Mouse (Mus musculus): ENCODE measurements at regions not wholly inside any gene's neighbourhood (a gene's known extent, or its start where the extent isn't known, plus 50 kb on each side); places are given as distances from the start of the nearest gene placed in this dataset.

DNA sequence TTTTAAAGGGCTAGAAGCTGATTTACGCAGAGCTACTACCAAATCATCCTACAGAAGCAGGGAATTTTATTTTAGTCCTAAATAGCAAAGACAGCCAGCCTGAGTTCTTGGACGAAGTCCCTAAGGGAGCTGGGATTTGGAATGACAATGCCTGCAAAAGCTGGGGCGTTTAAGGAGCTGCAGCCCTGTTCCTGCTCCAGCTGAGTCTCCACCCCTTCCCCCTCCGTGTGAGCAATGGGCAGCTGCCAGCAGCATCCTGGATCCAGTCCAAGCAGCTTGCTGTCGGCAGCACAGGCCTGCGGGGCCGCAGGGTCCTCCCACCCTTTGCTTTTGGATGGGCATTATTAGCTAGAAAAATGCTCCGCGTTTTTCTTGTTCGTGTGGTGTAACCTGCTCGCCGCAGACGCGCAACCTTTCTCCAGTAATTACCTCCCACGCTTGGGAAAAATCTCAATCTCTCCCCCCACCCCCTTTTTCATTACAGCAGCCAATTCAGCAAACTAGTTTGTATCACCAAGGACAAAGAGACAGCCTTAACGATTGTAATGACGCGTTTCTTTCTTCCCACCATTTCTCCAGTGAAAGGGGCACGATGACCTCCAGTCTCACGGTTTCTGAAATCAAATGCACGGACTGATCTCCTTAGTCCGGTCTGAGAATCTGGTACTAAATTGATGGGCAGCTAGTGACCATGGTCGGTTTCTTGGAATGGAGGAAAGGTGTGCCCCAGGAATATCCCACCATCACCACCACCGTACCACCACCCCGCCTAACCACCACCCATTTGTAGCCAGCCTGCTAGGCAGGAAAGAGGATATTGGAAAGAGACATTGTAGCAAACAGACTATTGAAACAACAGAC lies 78.5 kb upstream of the Med14 start:
- peak overlapping the region; percentile 11; the same call in 1 of the 2 replicates for H3K4me2 ChIP-seq (ENCODE audit: low read depth, low read length)
- peak overlapping the region; percentile 5; the same call in 1 of the 2 replicates for H3K4me3 ChIP-seq (ENCODE audit: low read depth, low read length)
- H3K4me1 ChIP-seq (ENCODE audit: control insufficient read depth, insufficient read depth, low read length): no peaks in the 10 kb centered on the region
- peak overlapping the region; percentile 43 for H3K9ac ChIP-seq (replicated peaks; ENCODE audit: low read length)
- 0 out of 2 replicates have a peak overlapping the region, but pooled peaks have one; percentile 48 for H3K27ac ChIP-seq (replicated peaks; ENCODE audit: low read depth, low read length)
- ATAC-seq (replicated peaks; ENCODE audit: insufficient number of reproducible peaks, low FRiP score, low TSS enrichment, low read depth) (peak; percentile 88), DNase-seq (ENCODE audit: low spot score) (peak; percentile 76)
- WGBS: 20% methylated on average over 25 of the region's 25 CpGs
- no peaks in the 10 kb centered on the region for H3K27me3 ChIP-seq (ENCODE audit: control insufficient read depth, insufficient read depth, low read length)
- no peaks in the 10 kb centered on the region for H3K9me3 ChIP-seq (replicated peaks; ENCODE audit: control insufficient read depth, low read length)
- H3K36me3 ChIP-seq (replicated peaks; ENCODE audit: control insufficient read depth, insufficient read depth, low read depth, low read length): no peaks in the 10 kb centered on the region

DNA sequence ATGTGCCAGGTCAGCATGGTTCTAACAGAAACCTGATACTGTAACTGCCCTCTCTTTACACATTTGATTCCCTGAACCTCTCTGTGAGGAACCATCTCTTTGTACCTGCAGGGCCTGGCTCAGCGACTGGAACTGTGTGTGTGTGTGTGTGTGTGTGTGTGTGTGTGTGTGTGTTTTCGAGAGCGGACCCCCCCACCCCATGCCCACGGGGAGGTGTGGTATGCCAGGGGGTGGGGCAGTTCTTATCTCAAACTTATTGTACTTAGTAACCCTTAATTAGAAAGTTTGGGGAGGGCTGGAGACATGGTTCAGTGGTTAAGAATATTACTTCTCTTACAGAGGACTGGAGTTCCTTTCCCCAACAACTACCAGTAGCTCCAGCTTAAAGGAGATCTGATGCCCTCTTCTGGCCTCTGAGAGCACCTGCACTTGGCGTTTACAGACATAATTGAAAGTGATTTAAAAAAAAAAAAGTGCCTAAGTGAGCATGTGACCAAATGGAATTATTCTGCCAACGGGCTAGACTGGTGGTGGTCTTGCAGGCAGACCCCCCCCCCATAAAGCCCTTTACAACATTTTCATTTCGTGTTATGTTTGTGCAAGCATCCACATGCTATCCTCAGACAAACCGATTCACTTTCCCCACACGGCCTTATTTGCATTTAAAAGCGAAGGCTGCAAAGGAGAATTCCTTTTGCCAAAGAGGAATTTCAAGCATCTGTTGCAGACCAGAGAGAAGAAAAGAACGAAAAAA lies 77.7 kb upstream of the Med14 start:
- Histone ChIP-seq H3K4me1 (ENCODE audit: control insufficient read depth, insufficient read depth, low read length) (no peaks in the 10 kb centered on the region), H3K27me3 (ENCODE audit: control insufficient read depth, insufficient read depth, low read length) (no peaks in the 10 kb centered on the region), H3K4me2 (ENCODE audit: low read depth, low read length) (peak overlapping the region; percentile 11; the same call in 1 of the 2 replicates), H3K9ac (replicated peaks; ENCODE audit: low read length) (peak overlapping the region; percentile 39), H3K4me3 (ENCODE audit: low read depth, low read length) (peak overlapping the region; percentile 5; the same call in 1 of the 2 replicates), H3K27ac (replicated peaks; ENCODE audit: low read depth, low read length) (0 out of 2 replicates have a peak overlapping the region, but pooled peaks have one; percentile 48), H3K36me3 (replicated peaks; ENCODE audit: control insufficient read depth, insufficient read depth, low read depth, low read length) (no peaks in the 10 kb centered on the region), H3K9me3 (replicated peaks; ENCODE audit: control insufficient read depth, low read length) (no peaks in the 10 kb centered on the region)
- WGBS: 15% methylated on average over 11 of the region's 11 CpGs
- peak; percentile 80 for DNase-seq (ENCODE audit: low spot score)
- ATAC-seq (replicated peaks; ENCODE audit: insufficient number of reproducible peaks, low FRiP score, low TSS enrichment, low read depth): peak; percentile 47; the same call in 1 of the 2 replicates

GRCm38 (mm10) chrX:12837821-12838220 lies 75.9 kb upstream of the Med14 start:
- H3K4me1 ChIP-seq (ENCODE audit: control insufficient read depth, insufficient read depth, low read length): no peaks in the 10 kb centered on the region

GRCm38 (mm10) chrX:12834681-12835080 lies 72.8 kb upstream of the Med14 start:
- Histone ChIP-seq H3K4me1 (ENCODE audit: control insufficient read depth, insufficient read depth, low read length) (no peaks in the 10 kb centered on the region), H3K9ac (replicated peaks; ENCODE audit: low read length) (no peak overlapping the region), H3K9me3 (replicated peaks; ENCODE audit: control insufficient read depth, low read length) (no peaks in the 10 kb centered on the region), H3K27me3 (ENCODE audit: control insufficient read depth, insufficient read depth, low read length) (no peaks in the 10 kb centered on the region), H3K36me3 (replicated peaks; ENCODE audit: control insufficient read depth, insufficient read depth, low read depth, low read length) (no peaks in the 10 kb centered on the region), H3K4me3 (ENCODE audit: low read depth, low read length) (no peak overlapping the region), H3K27ac (replicated peaks; ENCODE audit: low read depth, low read length) (no peak overlapping the region), H3K4me2 (ENCODE audit: low read depth, low read length) (no peak overlapping the region)
- DNase-seq (ENCODE audit: low spot score) (no peak), ATAC-seq (replicated peaks; ENCODE audit: insufficient number of reproducible peaks, low FRiP score, low TSS enrichment, low read depth) (no peak)
- 64% methylated on average over 4 of the region's 4 CpGs for WGBS

More at GRCm38 (mm10) chrX:12837821-12838220, 75.9 kb upstream of the Med14 start:
- Histone ChIP-seq H3K9me3 (replicated peaks; ENCODE audit: control insufficient read depth, low read length) (no peaks in the 10 kb centered on the region), H3K9ac (replicated peaks; ENCODE audit: low read length) (no peak overlapping the region), H3K4me3 (ENCODE audit: low read depth, low read length) (no peak overlapping the region), H3K27ac (replicated peaks; ENCODE audit: low read depth, low read length) (no peak overlapping the region), H3K27me3 (ENCODE audit: control insufficient read depth, insufficient read depth, low read length) (no peaks in the 10 kb centered on the region), H3K36me3 (replicated peaks; ENCODE audit: control insufficient read depth, insufficient read depth, low read depth, low read length) (no peaks in the 10 kb centered on the region), H3K4me2 (ENCODE audit: low read depth, low read length) (no peak overlapping the region)
- ATAC-seq (replicated peaks; ENCODE audit: insufficient number of reproducible peaks, low FRiP score, low TSS enrichment, low read depth): no peak
- WGBS: 44% methylated on average over 1 of the region's 1 CpGs
- no peak for DNase-seq (ENCODE audit: low spot score)

GRCm38 (mm10) chrX:12832709-12833108 lies 70.8 kb upstream of the Med14 start:
- no peaks in the 10 kb centered on the region for H3K9me3 ChIP-seq (replicated peaks; ENCODE audit: control insufficient read depth, low read length)
- H3K4me1 ChIP-seq (ENCODE audit: control insufficient read depth, insufficient read depth, low read length): no peaks in the 10 kb centered on the region
- H3K36me3 ChIP-seq (replicated peaks; ENCODE audit: control insufficient read depth, insufficient read depth, low read depth, low read length): no peaks in the 10 kb centered on the region
- no peak overlapping the region for H3K4me2 ChIP-seq (ENCODE audit: low read depth, low read length)
- ATAC-seq (replicated peaks; ENCODE audit: insufficient number of reproducible peaks, low FRiP score, low TSS enrichment, low read depth): no peak
- no peak overlapping the region for H3K4me3 ChIP-seq (ENCODE audit: low read depth, low read length)
- DNase-seq (ENCODE audit: low spot score): no peak
- no peak overlapping the region for H3K9ac ChIP-seq (replicated peaks; ENCODE audit: low read length)
- H3K27ac ChIP-seq (replicated peaks; ENCODE audit: low read depth, low read length): no peak overlapping the region
- H3K27me3 ChIP-seq (ENCODE audit: control insufficient read depth, insufficient read depth, low read length): no peaks in the 10 kb centered on the region
- WGBS: 86% methylated on average over 2 of the region's 2 CpGs

DNA sequence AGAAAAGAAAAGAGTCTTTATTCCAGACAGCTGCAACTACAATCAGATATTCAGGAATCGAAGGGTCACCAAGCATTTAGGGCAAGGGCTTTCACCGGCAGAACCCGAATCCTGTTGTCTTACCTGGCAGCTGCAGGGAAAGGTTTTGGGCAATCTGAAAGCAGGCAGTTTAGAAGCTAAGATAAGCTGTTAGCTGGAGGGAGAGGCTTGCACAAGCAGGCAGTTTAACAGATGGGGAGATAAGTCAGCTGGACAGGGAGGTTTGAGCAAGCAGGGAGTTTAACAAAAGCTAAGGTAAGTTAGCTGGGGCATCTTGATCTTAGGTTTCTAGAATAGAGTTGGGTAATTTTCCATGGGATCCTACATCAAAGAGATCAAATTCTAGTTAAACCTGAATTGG lies 67.3 kb upstream of the Med14 start:
- WGBS: 62% methylated on average over 3 of the region's 3 CpGs
- H3K27me3 ChIP-seq (ENCODE audit: control insufficient read depth, insufficient read depth, low read length): no peaks in the 10 kb centered on the region
- no peak for ATAC-seq (replicated peaks; ENCODE audit: insufficient number of reproducible peaks, low FRiP score, low TSS enrichment, low read depth)

DNA sequence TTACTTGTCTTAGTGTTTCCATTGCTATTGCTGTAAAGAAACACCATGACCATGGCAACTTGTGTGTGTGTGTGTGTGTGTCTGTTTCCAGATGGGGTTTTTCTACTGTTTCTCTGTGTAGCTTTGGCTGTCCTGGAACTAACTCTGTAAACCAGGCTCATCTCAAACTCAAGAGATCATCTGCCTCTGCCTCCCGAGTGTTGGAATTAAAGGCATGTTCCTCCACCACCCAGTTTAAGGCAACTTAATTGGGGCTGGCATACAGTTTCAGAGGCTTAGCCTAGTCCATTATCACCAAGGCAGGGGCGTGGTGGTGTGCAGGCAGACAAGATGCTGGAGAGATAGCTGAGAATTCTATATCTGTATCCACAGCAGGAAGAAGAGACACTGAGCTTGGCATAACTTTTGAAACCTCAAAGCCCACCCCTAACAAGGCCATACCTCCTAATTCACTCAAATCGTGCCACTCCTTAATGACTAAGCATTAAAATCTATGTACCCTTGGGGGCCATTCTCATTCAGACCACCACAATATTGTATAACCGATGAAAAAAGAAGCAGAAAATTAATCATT lies 65.5 kb upstream of the Med14 start:
- DNase-seq (ENCODE audit: low spot score) (no peak), ATAC-seq (replicated peaks; ENCODE audit: insufficient number of reproducible peaks, low FRiP score, low TSS enrichment, low read depth) (no peak)
- 84% methylated on average over 4 of the region's 4 CpGs for WGBS
- H3K9ac ChIP-seq (replicated peaks; ENCODE audit: low read length): no peak overlapping the region
- no peak overlapping the region for H3K4me2 ChIP-seq (ENCODE audit: low read depth, low read length)
- H3K4me3 ChIP-seq (ENCODE audit: low read depth, low read length): no peak overlapping the region
- H3K9me3 ChIP-seq (replicated peaks; ENCODE audit: control insufficient read depth, low read length): no peaks in the 10 kb centered on the region
- no peaks in the 10 kb centered on the region for H3K36me3 ChIP-seq (replicated peaks; ENCODE audit: control insufficient read depth, insufficient read depth, low read depth, low read length)
- H3K27ac ChIP-seq (replicated peaks; ENCODE audit: low read depth, low read length): no peak overlapping the region
- no peaks in the 10 kb centered on the region for H3K4me1 ChIP-seq (ENCODE audit: control insufficient read depth, insufficient read depth, low read length)
- H3K27me3 ChIP-seq (ENCODE audit: control insufficient read depth, insufficient read depth, low read length): no peaks in the 10 kb centered on the region

More for the DNA sequence above, 67.3 kb upstream of the Med14 start:
- no peak for DNase-seq (ENCODE audit: low spot score)
- Histone ChIP-seq H3K9ac (replicated peaks; ENCODE audit: low read length) (no peak overlapping the region), H3K4me3 (ENCODE audit: low read depth, low read length) (no peak overlapping the region), H3K36me3 (replicated peaks; ENCODE audit: control insufficient read depth, insufficient read depth, low read depth, low read length) (no peaks in the 10 kb centered on the region), H3K4me1 (ENCODE audit: control insufficient read depth, insufficient read depth, low read length) (no peaks in the 10 kb centered on the region), H3K4me2 (ENCODE audit: low read depth, low read length) (no peak overlapping the region), H3K27ac (replicated peaks; ENCODE audit: low read depth, low read length) (no peak overlapping the region), H3K9me3 (replicated peaks; ENCODE audit: control insufficient read depth, low read length) (no peaks in the 10 kb centered on the region)

All from embryonic facial prominence, embryonic 11.5 days (tissue).